Mouse (Mus musculus) liver, embryonic 14.5 days (tissue): Measurements from ENCODE around the gene Cabp1.

ENCODE experiments used
- CTCF ChIP-seq: IDR thresholded peaks from 2 replicates; pipeline ENCODE4 v1.5.1; 2016; ENCODE audit warnings: antibody characterized with exemption, low read depth, control low read depth
- EP300 ChIP-seq: IDR thresholded peaks from 2 replicates; pipeline ENCODE4 v1.6.1; 2016; ENCODE audit warnings: antibody characterized with exemption, low read depth

- TF ChIP-seq CTCF (no peak), EP300 (no peak)
Observed at GRCm38 (mm10) chr5:115191880-115192827, 2.0 kb downstream of the Cabp1 start.
